Mouse (Mus musculus): ENCODE measurements around the gene Btbd19. TPM values are rescaled to one million over a fixed set of nuclear protein-coding genes. Genes with fewer than 3 reads are reported as not detected.

The Btbd19 gene
- polyA plus RNA-seq, 1 experiment from 2014 or later: 5.1 TPM

DNA sequence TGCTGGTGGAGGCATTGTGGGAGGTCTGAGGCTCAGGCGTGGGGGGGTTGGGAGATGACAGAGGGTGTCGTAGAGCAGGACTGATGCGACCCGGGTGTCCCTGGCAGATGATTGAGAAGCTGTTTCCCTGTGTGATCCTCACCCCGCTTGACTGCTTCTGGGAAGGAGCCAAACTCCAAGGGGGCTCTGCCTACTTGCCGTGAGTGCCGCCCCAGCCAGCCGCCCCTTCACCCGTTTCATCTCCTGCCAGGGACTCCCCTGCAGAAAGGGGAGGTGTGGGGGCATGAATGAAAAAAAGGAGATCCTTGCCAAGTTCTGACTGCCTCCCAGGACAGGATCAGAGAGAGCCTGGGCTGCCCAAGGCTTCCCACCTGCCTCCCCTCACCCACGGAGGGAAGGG is 20.4 kb downstream of the Btbd19 start:
- peak; percentile 29; the same call in 1 of the 2 replicates for ATAC-seq (ENCODE audit: low FRiP score, low TSS enrichment)
- Histone ChIP-seq H3K9ac (replicated peaks; ENCODE audit: low read length) (no peak overlapping the region), H3K4me3 (ENCODE audit: low read length) (no peak overlapping the region), H3K4me1 (ENCODE audit: insufficient read depth, low read length) (peaks cover 12% of the 10 kb centered on the region), H3K9me3 (ENCODE audit: low read length) (no peaks in the 10 kb centered on the region), H3K27ac (ENCODE audit: low read length) (0 out of 2 replicates have a peak overlapping the region, but pooled peaks have one; percentile 1), H3K4me2 (replicated peaks; ENCODE audit: low read depth, low read length) (no peak overlapping the region), H3K36me3 (ENCODE audit: insufficient read depth, low read length) (peaks cover 10% of the 10 kb centered on the region), H3K27me3 (ENCODE audit: insufficient read depth, low read length) (no peaks in the 10 kb centered on the region)
- WGBS: 48% methylated on average over 10 of the region's 10 CpGs

GRCm38 (mm10) chr4:117104672-117105071 is 20.9 kb downstream of the Btbd19 start:
- Histone ChIP-seq H3K4me1 (ENCODE audit: insufficient read depth, low read length) (peaks cover 12% of the 10 kb centered on the region), H3K4me3 (ENCODE audit: low read length) (no peak overlapping the region), H3K4me2 (replicated peaks; ENCODE audit: low read depth, low read length) (no peak overlapping the region), H3K27ac (ENCODE audit: low read length) (no peak overlapping the region), H3K27me3 (ENCODE audit: insufficient read depth, low read length) (no peaks in the 10 kb centered on the region), H3K9ac (replicated peaks; ENCODE audit: low read length) (no peak overlapping the region), H3K36me3 (ENCODE audit: insufficient read depth, low read length) (peaks cover 6% of the 10 kb centered on the region), H3K9me3 (ENCODE audit: low read length) (no peaks in the 10 kb centered on the region)
- WGBS: 77% methylated on average over 10 of the region's 10 CpGs
- no peak for ATAC-seq (ENCODE audit: low FRiP score, low TSS enrichment)

DNA sequence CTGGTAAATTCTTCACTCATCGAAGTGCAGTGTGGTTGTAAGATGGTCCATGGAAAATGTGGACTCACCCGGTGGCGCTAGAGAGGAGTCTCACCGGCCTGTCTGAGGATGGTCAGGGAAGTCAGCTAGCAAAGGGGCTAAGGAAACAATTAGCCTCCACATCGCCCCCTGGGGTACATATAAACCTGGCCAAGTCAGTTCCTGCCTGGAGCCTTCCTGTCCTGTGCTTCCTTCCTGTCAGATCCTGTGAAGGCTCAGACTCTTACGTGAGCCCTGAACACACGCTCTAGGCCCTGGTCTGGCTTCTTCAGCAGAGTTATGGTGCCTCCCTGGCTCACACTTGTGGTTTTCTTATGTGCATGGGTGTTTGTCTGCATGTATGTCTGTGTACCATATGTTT is 24.3 kb downstream of the Btbd19 start:
- WGBS: 42% methylated on average over 7 of the region's 7 CpGs
- Histone ChIP-seq H3K9ac (replicated peaks; ENCODE audit: low read length) (no peak overlapping the region), H3K36me3 (ENCODE audit: insufficient read depth, low read length) (0 out of 2 replicates have a peak, but pooled peaks cover 2% of the 10 kb centered on the region), H3K27ac (ENCODE audit: low read length) (no peak overlapping the region), H3K9me3 (ENCODE audit: low read length) (no peaks in the 10 kb centered on the region), H3K27me3 (ENCODE audit: insufficient read depth, low read length) (no peaks in the 10 kb centered on the region), H3K4me2 (replicated peaks; ENCODE audit: low read depth, low read length) (no peak overlapping the region), H3K4me1 (ENCODE audit: insufficient read depth, low read length) (peaks cover 39% of the 10 kb centered on the region), H3K4me3 (ENCODE audit: low read length) (no peak overlapping the region)
- no peak for ATAC-seq (ENCODE audit: low FRiP score, low TSS enrichment)

- Histone ChIP-seq H3K27ac (ENCODE audit: low read length) (no peak overlapping the region), H3K4me3 (ENCODE audit: low read length) (no peak overlapping the region), H3K36me3 (ENCODE audit: insufficient read depth, low read length) (0 out of 2 replicates have a peak, but pooled peaks cover 2% of the 10 kb centered on the region), H3K27me3 (ENCODE audit: insufficient read depth, low read length) (no peaks in the 10 kb centered on the region), H3K4me1 (ENCODE audit: insufficient read depth, low read length) (peaks cover 35% of the 10 kb centered on the region), H3K9ac (replicated peaks; ENCODE audit: low read length) (no peak overlapping the region), H3K4me2 (replicated peaks; ENCODE audit: low read depth, low read length) (no peak overlapping the region), H3K9me3 (ENCODE audit: low read length) (no peaks in the 10 kb centered on the region)
- no peak for ATAC-seq (ENCODE audit: low FRiP score, low TSS enrichment)
- WGBS: 84% methylated on average over 4 of the region's 4 CpGs
Observed at GRCm38 (mm10) chr4:117100036-117100435, 25.5 kb downstream of the Btbd19 start.

DNA sequence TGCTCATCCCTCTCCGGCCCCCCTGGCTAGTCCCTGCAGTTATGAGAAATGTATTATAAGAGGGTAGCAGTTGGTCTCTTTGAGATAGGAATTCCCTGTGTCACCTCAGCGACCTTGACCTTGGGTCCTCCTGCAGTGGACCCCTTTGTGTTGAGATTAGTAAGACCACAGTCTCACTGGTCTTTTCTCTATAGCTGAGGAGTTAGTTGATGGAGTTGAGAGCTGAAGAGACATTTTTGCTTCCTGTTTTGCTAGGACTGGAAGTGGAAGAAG is 26.8 kb downstream of the Btbd19 start:
- Histone ChIP-seq H3K36me3 (ENCODE audit: insufficient read depth, low read length) (no peaks in the 10 kb centered on the region), H3K9ac (replicated peaks; ENCODE audit: low read length) (no peak overlapping the region), H3K4me1 (ENCODE audit: insufficient read depth, low read length) (peaks cover 32% of the 10 kb centered on the region), H3K27ac (ENCODE audit: low read length) (peak overlapping the region; percentile 57), H3K4me3 (ENCODE audit: low read length) (no peak overlapping the region), H3K9me3 (ENCODE audit: low read length) (no peaks in the 10 kb centered on the region), H3K27me3 (ENCODE audit: insufficient read depth, low read length) (no peaks in the 10 kb centered on the region), H3K4me2 (replicated peaks; ENCODE audit: low read depth, low read length) (peak overlapping the region; percentile 88; the same call in 1 of the 2 replicates)
- no peak for ATAC-seq (ENCODE audit: low FRiP score, low TSS enrichment)
- WGBS: 78% methylated on average over 2 of the region's 2 CpGs

DNA sequence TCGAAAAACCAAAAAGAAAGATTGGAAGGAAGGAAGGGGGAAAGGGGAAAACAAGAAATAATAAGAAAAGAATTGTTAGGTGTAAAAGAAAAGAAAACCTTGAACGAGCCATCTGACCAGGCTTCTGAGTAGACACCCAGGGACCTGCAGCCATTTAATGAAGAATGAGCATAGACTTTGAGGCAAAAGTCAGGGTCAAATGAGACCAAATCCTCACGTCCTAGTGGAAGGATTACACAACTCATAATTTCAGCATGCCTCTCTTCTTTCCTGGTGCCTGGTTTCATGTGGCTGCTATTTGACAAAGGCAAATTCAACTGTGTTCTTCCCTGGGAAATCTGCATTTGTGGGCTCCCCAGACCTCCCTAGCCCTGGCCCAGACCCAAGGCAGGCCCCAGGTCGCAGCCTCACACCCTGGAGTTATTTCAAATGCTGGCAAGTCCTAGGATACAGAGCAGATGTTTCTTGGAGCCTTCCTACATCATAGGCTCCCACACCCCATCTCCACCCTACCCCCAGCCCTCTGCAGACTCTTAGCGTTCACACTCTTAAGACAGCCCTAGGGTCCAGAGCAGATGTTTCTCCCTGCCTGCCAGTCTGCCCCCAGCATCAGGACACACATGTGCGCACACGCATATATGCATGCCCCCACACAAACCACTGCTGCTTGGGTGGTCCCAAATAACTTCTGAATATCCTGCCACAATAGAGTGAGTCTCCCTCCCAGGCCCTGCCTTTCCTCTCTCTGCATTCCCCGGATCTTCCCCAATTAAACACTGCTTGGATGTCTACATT is 27.4 kb downstream of the Btbd19 start:
- Histone ChIP-seq H3K36me3 (ENCODE audit: insufficient read depth, low read length) (no peaks in the 10 kb centered on the region), H3K4me1 (ENCODE audit: insufficient read depth, low read length) (peaks cover 32% of the 10 kb centered on the region), H3K9me3 (ENCODE audit: low read length) (no peaks in the 10 kb centered on the region), H3K4me3 (ENCODE audit: low read length) (peak overlapping the region; percentile 9; the same call in 1 of the 2 replicates), H3K4me2 (replicated peaks; ENCODE audit: low read depth, low read length) (peak overlapping the region; percentile 88), H3K9ac (replicated peaks; ENCODE audit: low read length) (0 out of 2 replicates have a peak overlapping the region, but pooled peaks have one; percentile 2), H3K27ac (ENCODE audit: low read length) (peak overlapping the region; percentile 57), H3K27me3 (ENCODE audit: insufficient read depth, low read length) (no peaks in the 10 kb centered on the region)
- 48% methylated on average over 8 of the region's 8 CpGs for WGBS
- ATAC-seq (ENCODE audit: low FRiP score, low TSS enrichment): peak; percentile 24; the same call in 1 of the 2 replicates

DNA sequence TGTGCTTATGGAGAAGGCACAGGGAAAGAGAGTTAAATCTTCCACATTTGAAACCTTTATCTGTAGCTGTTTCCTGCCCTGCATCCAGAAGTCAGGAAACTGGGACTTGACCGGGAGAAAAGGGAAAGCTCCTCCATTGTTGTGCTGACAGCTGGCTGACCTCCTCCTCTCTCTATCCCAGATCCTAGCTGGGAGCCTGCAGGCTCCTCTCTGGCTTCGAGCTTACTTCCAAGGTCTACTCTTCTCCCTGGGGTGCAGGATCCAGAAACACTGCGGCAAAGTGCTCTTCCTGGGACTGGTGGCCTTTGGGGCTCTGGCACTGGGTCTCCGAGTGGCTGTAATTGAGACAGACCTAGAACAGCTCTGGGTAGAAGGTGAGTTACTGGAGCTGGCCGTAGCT is 28.9 kb downstream of the Btbd19 start:
- peak overlapping the region; percentile 67 for H3K9ac ChIP-seq (replicated peaks; ENCODE audit: low read length)
- WGBS: 4% methylated on average over 5 of the region's 5 CpGs
- peaks cover 32% of the 10 kb centered on the region for H3K4me1 ChIP-seq (ENCODE audit: insufficient read depth, low read length)
- peak overlapping the region; percentile 64 for H3K4me3 ChIP-seq (ENCODE audit: low read length)
- peak overlapping the region; percentile 68 for H3K27ac ChIP-seq (ENCODE audit: low read length)
- peak overlapping the region; percentile 88 for H3K4me2 ChIP-seq (replicated peaks; ENCODE audit: low read depth, low read length)
- no peaks in the 10 kb centered on the region for H3K27me3 ChIP-seq (ENCODE audit: insufficient read depth, low read length)
- ATAC-seq (ENCODE audit: low FRiP score, low TSS enrichment): no peak
- H3K9me3 ChIP-seq (ENCODE audit: low read length): no peaks in the 10 kb centered on the region
- no peaks in the 10 kb centered on the region for H3K36me3 ChIP-seq (ENCODE audit: insufficient read depth, low read length)

DNA sequence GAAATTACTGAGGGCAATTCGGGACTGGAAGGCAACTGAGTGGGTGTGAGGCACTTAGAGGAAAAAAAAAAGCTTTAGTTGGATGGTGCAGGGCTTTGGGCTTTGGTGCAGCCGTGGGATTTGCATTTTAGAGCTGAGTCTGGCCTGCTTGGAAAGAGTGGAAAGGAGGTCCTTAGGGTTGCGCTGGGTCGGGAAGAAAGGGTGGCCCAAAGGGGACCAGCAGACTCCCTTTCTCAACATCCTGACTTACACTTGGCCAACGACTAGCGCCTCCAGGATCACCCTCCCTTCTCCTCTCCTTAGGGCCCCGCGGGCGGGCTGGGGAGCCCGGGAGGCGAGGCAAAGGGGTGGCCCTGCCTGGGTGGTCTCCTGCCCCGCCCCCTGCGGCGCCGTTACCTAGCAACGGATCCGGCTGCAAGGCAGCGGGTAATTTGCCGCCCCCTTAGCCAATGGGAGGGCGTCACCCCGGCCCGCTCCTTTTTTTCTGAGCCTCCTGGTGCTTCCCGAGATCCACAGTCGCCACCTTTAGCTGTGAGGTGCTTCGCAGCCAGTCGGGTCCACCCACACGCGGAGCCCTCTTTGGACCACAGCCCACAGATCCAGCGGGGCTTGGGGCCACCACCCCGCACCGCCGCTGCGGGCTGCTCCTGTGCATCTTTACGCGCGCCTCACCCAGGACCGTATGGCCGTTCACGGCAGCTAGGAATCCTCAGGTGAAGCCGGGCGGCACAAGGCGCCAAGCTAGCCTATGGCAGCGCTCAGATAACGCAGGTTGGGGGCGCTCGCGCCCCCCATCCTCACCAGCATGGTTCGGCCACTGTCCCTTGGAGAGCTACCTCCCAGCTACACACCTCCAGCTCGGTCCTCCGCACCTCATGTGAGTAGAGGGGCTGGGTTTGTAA is 29.7 kb downstream of the Btbd19 start, which contains the start of gene Ptch2:
TSS of gene Ptch2 (plus strand) at position 525 of the 902 bp plus-strand sequence.
- ATAC-seq (ENCODE audit: low FRiP score, low TSS enrichment): peak; percentile 90

GRCm38 (mm10) chr4:117094626-117095361 is 30.7 kb downstream of the Btbd19 start:
- Histone ChIP-seq H3K36me3 (ENCODE audit: insufficient read depth, low read length) (no peaks in the 10 kb centered on the region), H3K27me3 (ENCODE audit: insufficient read depth, low read length) (no peaks in the 10 kb centered on the region), H3K4me2 (replicated peaks; ENCODE audit: low read depth, low read length) (no peak overlapping the region), H3K4me1 (ENCODE audit: insufficient read depth, low read length) (peaks cover 39% of the 10 kb centered on the region), H3K9ac (replicated peaks; ENCODE audit: low read length) (no peak overlapping the region), H3K9me3 (ENCODE audit: low read length) (no peaks in the 10 kb centered on the region), H3K27ac (ENCODE audit: low read length) (peak overlapping the region; percentile 35; the same call in 1 of the 2 replicates), H3K4me3 (ENCODE audit: low read length) (no peak overlapping the region)
- ATAC-seq (ENCODE audit: low FRiP score, low TSS enrichment): no peak
- 57% methylated on average over 3 of the region's 3 CpGs for WGBS

More for the DNA sequence above, 29.7 kb downstream of the Btbd19 start, which contains the start of gene Ptch2:
- Histone ChIP-seq H3K9me3 (ENCODE audit: low read length) (no peaks in the 10 kb centered on the region), H3K36me3 (ENCODE audit: insufficient read depth, low read length) (no peaks in the 10 kb centered on the region), H3K9ac (replicated peaks; ENCODE audit: low read length) (peak within 1 kb of the TSS; percentile 67), H3K4me3 (ENCODE audit: low read length) (peak within 1 kb of the TSS; percentile 64), H3K27ac (ENCODE audit: low read length) (peak within 1 kb of the TSS; percentile 72), H3K4me1 (ENCODE audit: insufficient read depth, low read length) (peaks cover 32% of the 10 kb centered on the region), H3K4me2 (replicated peaks; ENCODE audit: low read depth, low read length) (peak within 1 kb of the TSS; percentile 88), H3K27me3 (ENCODE audit: insufficient read depth, low read length) (no peaks in the 10 kb centered on the region)
- 1% methylated on average over 45 of the region's 50 CpGs for WGBS
